Mouse (Mus musculus): ENCODE measurements at regions not wholly inside any gene's neighbourhood (a gene's known extent, or its start where the extent isn't known, plus 50 kb on each side); places are given as distances from the start of the nearest gene placed in this dataset.

- ChIA-PET POLR2A (interaction anchor here (0.9 kb wide), 1 partner anchor 18 kb away, joined by 3 read pairs; no protein-coding TSS in a partner anchor), CTCF (no interaction called here)
- no peak for DNase-seq (ENCODE audit: low read depth, low spot score)
- H3K27me3 ChIP-seq = no peaks in the 10 kb centered on the region
- no peak for TF ChIP-seq CTCF (IDR thresholded peaks at IDR 0.05)
- no peak for ATAC-seq
- in situ Hi-C loops (cut with MboI; ENCODE audit: low pct_unique_long_range_greater_than_20kb) = no loop called here
Observed at GRCm38 (mm10) chr17:45209387-45209663, 224.2 kb downstream of the Cdc5l start.

DNA sequence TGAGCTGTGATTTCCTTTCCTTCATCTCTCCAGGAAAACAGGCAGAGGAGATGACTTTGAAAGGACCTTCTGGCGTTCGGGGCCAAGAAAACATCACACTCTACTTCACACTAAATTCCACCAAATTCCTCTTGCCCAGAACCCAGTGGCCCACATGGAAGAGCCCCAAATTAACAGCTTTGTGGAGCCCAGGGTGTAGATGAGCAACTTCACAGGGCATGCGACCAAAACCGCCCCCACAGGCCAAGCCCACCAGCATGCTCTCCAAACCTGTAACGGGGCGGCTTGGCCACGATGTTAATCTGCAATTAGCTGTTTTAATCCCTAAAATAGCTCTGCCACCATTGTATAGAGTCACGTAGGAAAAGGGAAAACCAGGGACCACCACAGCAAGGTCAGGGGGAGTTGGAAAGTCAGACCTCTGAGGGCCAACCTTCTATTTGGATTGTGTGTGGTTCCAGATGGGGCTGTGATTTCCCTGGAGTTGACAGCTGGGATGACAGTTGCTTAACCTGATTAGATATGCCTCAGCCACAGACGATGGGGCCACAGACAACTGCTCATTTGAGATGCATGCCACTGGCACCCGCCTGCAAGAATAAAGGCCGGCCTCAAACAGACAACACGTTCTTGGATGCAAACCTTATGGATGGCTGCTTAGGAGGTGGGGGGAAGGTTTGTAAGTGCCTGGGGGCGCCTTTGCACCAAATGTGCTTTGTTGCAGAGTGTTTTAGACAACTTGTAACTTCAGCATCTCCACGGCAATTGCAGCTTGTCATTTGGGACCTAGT lies 224.7 kb downstream of the Cdc5l start:
- POLR2A ChIA-PET = interaction anchor here (0.9 kb wide), 1 partner anchor 17 kb away, joined by 3 read pairs; no protein-coding TSS in a partner anchor
- DNase-seq (ENCODE audit: low read depth, low spot score) (no peak), ATAC-seq (no peak)
- CTCF ChIA-PET = interaction anchor here (0.9 to 1.6 kb wide), 2 partner anchors 22 to 120 kb away, joined by 3 to 4 read pairs; no protein-coding TSS in a partner anchor
- no peak for TF ChIP-seq CTCF (IDR thresholded peaks at IDR 0.05)
- no peaks in the 10 kb centered on the region for H3K27me3 ChIP-seq
- in situ Hi-C loops (cut with MboI; ENCODE audit: low pct_unique_long_range_greater_than_20kb) = no loop called here

- POLR2A ChIA-PET = no interaction called here
- ATAC-seq (no peak), DNase-seq (ENCODE audit: low read depth, low spot score) (no peak)
- in situ Hi-C loops (cut with MboI; ENCODE audit: low pct_unique_long_range_greater_than_20kb) = no loop called here
- H3K27me3 ChIP-seq = no peaks in the 10 kb centered on the region
- peak; percentile 42 for TF ChIP-seq CTCF (IDR thresholded peaks at IDR 0.05)
- CTCF ChIA-PET = no interaction called here
Observed at GRCm38 (mm10) chr17:45195779-45196178, 237.8 kb downstream of the Cdc5l start.

DNA sequence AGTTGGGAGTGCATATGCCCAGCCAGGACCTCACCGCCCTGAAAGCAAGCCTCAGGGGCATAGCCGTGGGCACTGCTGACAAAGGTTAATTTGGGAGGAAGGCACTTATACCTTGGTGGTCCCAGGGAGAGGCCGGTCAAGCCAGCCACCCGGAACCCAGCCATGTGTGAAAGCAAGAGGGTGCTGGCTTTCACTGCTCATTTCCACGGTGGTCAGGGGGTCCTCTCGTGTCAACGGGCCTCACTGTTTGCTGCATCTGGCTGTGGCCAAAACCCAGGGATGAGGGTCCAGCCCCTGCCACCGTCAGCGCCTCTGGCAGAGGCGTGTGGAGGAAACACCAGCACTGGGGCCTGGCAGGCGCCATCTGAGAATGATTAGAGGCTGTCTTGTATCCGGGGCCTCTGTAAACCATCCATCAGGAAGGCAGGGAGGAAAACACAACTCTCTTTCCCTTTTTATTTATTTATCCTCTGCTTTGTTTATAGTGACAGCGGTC lies 238.7 kb downstream of the Cdc5l start:
- DNase-seq (ENCODE audit: low read depth, low spot score) (no peak), ATAC-seq (no peak)
- CTCF ChIA-PET = no interaction called here

GRCm38 (mm10) chr17:45193456-45194025 lies 240.0 kb downstream of the Cdc5l start:
- ATAC-seq (no peak), DNase-seq (ENCODE audit: low read depth, low spot score) (no peak)
- in situ Hi-C loops (cut with MboI; ENCODE audit: low pct_unique_long_range_greater_than_20kb) = no loop called here
- TF ChIP-seq CTCF (IDR thresholded peaks at IDR 0.05) = no peak
- no peaks in the 10 kb centered on the region for H3K27me3 ChIP-seq
- ChIA-PET CTCF (no interaction called here), POLR2A (no interaction called here)

More for the DNA sequence above, 238.7 kb downstream of the Cdc5l start:
- no peak for TF ChIP-seq CTCF (IDR thresholded peaks at IDR 0.05)
- no peaks in the 10 kb centered on the region for H3K27me3 ChIP-seq
- in situ Hi-C loops (cut with MboI; ENCODE audit: low pct_unique_long_range_greater_than_20kb) = no loop called here
- POLR2A ChIA-PET = no interaction called here

DNA sequence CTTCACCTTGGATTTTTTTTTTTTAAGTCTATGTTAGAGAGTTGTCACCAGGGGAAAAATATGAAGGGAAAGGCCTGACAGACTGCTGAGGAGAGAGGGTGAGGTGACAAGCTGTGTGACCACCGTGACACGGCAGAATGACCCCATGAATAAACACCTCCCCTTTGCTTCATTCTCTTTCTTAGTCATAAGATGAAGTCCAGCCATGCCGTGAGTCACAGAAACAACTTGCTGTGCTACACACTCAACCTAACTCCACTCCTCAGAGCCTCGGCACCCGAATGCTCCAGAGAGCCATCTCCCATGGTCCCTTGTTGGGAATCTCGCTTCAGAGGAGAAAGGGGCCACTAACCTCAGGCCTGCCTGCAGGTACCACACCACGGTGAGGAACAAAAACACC lies 246.1 kb downstream of the Cdc5l start:
- ChIA-PET POLR2A (no interaction called here), CTCF (interaction anchor here (0.9 kb wide), 1 partner anchor 21 kb away, joined by 4 read pairs; no protein-coding TSS in a partner anchor)
- no peak for DNase-seq (ENCODE audit: low read depth, low spot score)
- ATAC-seq = no peak
- in situ Hi-C loops (cut with MboI; ENCODE audit: low pct_unique_long_range_greater_than_20kb) = no loop called here
- H3K27me3 ChIP-seq = no peaks in the 10 kb centered on the region
- TF ChIP-seq CTCF (IDR thresholded peaks at IDR 0.05) = no peak

- H3K27me3 ChIP-seq = no peaks in the 10 kb centered on the region
- DNase-seq (ENCODE audit: low read depth, low spot score) (no peak), ATAC-seq (no peak)
- ChIA-PET POLR2A (no interaction called here), CTCF (no interaction called here)
- TF ChIP-seq CTCF (IDR thresholded peaks at IDR 0.05) = no peak
- in situ Hi-C loops (cut with MboI; ENCODE audit: low pct_unique_long_range_greater_than_20kb) = no loop called here
Observed at GRCm38 (mm10) chr17:45176340-45176739, 257.2 kb downstream of the Cdc5l start.

DNA sequence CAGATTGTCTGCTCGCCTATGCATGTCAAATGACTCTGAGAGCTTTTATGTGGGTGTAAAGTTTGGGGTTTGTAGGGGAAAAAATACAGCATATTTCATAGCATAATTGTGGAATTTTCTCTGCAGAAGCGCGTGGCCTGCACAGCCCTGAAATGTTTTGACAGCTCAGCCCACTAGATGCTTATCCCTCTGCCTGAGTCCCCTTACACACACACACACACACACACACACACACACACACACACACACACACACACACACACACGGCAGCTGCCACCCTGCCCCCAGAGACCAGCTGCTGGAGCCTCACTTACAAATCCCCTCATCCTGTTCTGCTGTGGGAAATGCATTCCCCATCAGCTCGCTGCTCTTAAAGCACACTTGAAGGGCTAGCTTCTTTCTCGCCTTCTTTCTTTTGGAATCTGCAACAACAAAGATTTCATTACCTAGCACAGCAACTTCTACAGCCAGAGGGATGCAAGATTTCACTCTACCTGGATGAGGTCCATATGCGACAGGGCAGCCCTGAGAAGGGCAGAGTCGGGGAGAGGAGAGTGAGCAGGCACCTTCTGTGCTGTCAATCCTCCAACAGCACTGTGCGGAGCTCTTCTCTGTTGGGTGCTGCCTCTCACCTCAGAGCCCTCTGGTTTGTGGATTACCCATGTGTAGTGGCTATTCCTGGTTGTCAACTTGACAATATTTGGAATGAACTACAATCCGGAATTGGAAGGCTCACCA lies 264.1 kb downstream of the Cdc5l start:
- ChIA-PET POLR2A (no interaction called here), CTCF (no interaction called here)
- ATAC-seq (no peak), DNase-seq (ENCODE audit: low read depth, low spot score) (peak; percentile 10)
- H3K27me3 ChIP-seq = no peaks in the 10 kb centered on the region
- TF ChIP-seq CTCF (IDR thresholded peaks at IDR 0.05) = no peak
- in situ Hi-C loops (cut with MboI; ENCODE audit: low pct_unique_long_range_greater_than_20kb) = no loop called here
